Mouse (Mus musculus) intestine, postnatal 0 days (tissue): ENCODE results near the gene Lama5. TPM values are rescaled to one million over a fixed set of nuclear protein-coding genes. Genes with fewer than 3 reads are reported as not detected.

Experiments used
- ATAC-seq: fragments of 200-750 bp; cut with Nextera tagmentation; 2 replicates; pipeline ENCODE4 v1.8.0; 2017; ENCODE audit warnings: mild to moderate bottlenecking, moderate TSS enrichment, moderate library complexity
- H3K27ac ChIP-seq: fragments of 300-500 bp; sonication (generic); 2 replicates; pipeline ENCODE4 v1.5.1; 2014; ENCODE audit warnings: mild to moderate bottlenecking, low read depth, low read length, moderate library complexity
- H3K27me3 ChIP-seq: fragments of 300-500 bp; sonication (generic); replicated peaks from 2 replicates; pipeline ENCODE4 v1.6.1; 2014; ENCODE audit warnings: low read length, mixed read lengths; ENCODE audit not compliant: control insufficient read depth, insufficient read depth
- H3K36me3 ChIP-seq: fragments of 300-500 bp; sonication (generic); 2 replicates; pipeline ENCODE4 v1.6.1; 2014; ENCODE audit warnings: mild to moderate bottlenecking, moderate library complexity; ENCODE audit not compliant: control insufficient read depth, insufficient read depth
- H3K4me1 ChIP-seq: fragments of 300-500 bp; sonication (generic); replicated peaks from 2 replicates; pipeline ENCODE4 v1.6.1; 2014; ENCODE audit warnings: antibody characterized with exemption, low read length, mixed read lengths; ENCODE audit not compliant: control insufficient read depth, insufficient read depth
- H3K4me2 ChIP-seq: fragments of 300-500 bp; sonication (generic); replicated peaks from 2 replicates; pipeline ENCODE4 v1.6.1; 2014; ENCODE audit warnings: low read depth, mild to moderate bottlenecking, moderate library complexity
- H3K4me3 ChIP-seq: fragments of 300-500 bp; sonication (generic); 2 replicates; pipeline ENCODE4 v1.5.1; 2014; ENCODE audit warnings: low read depth, low read length
- H3K9ac ChIP-seq: fragments of 300-500 bp; sonication (generic); 2 replicates; pipeline ENCODE4 v1.6.1; 2014; ENCODE audit warnings: mild to moderate bottlenecking, low read depth, low read length
- H3K9me3 ChIP-seq: fragments of 300-500 bp; sonication (generic); 2 replicates; pipeline ENCODE4 v1.6.1; 2016; ENCODE audit warnings: mixed run types; ENCODE audit not compliant: control insufficient read depth
- CTCF ChIP-seq: sonication (generic); IDR thresholded peaks from 2 replicates; pipeline ENCODE4 v1.5.1; 2016; ENCODE audit warnings: low read depth, mild to moderate bottlenecking, control low read depth, antibody characterized with exemption, moderate library complexity
- WGBS: fragments of 180-500 bp; shearing (Covaris S2); extraction: QIAGEN DNeasy Blood & Tissue Kit; methylation state at CpG from one replicate; pipeline ENCODE4 v1.1.7; 2014; 5-methylcytosine and 5-hydroxymethylcytosine counted together
- polyA plus RNA-seq: library from polyadenylated mRNA; unstranded; fragments of >200 nt; fragmentation: Nextera tagmentation; extraction: Ambion mirVana; gene quantifications from 2 replicates; pipeline ENCODE4 v1.2.1, GENCODE M21; 2015

Lama5 gene
- polyA plus RNA-seq, 1 experiment from 2014 or later: 19.8 TPM

GRCm38 (mm10) chr2:180165855-180166254 lies 59.8 kb downstream of the Lama5 start:
- Histone ChIP-seq H3K4me2 (no peak overlapping the region), H3K9me3 (no peaks in the 10 kb centered on the region), H3K4me3 (no peak overlapping the region), H3K9ac (no peak overlapping the region), H3K4me1 (no peaks in the 10 kb centered on the region), H3K27me3 (no peaks in the 10 kb centered on the region), H3K27ac (no peak overlapping the region), H3K36me3 (peaks cover 16% of the 10 kb centered on the region)
- ATAC-seq: no peak
- 89% methylated on average over 2 of the region's 2 CpGs for WGBS
- TF ChIP-seq CTCF: no peak

GRCm38 (mm10) chr2:180158627-180159026 lies 67.0 kb downstream of the Lama5 start:
- ATAC-seq: no peak
- Histone ChIP-seq H3K4me3 (no peak overlapping the region), H3K4me1 (no peaks in the 10 kb centered on the region), H3K4me2 (no peak overlapping the region), H3K9me3 (no peaks in the 10 kb centered on the region), H3K9ac (no peak overlapping the region), H3K36me3 (peaks cover 75% of the 10 kb centered on the region), H3K27ac (no peak overlapping the region), H3K27me3 (no peaks in the 10 kb centered on the region)
- no peak for TF ChIP-seq CTCF
- 97% methylated on average over 3 of the region's 3 CpGs for WGBS

GRCm38 (mm10) chr2:180154796-180155195 lies 70.9 kb downstream of the Lama5 start:
- Histone ChIP-seq H3K27ac (no peak overlapping the region), H3K36me3 (peaks cover 81% of the 10 kb centered on the region), H3K4me1 (no peaks in the 10 kb centered on the region), H3K9ac (no peak overlapping the region), H3K27me3 (no peaks in the 10 kb centered on the region), H3K4me3 (no peak overlapping the region), H3K4me2 (no peak overlapping the region), H3K9me3 (no peaks in the 10 kb centered on the region)
- TF ChIP-seq CTCF: no peak
- 76% methylated on average over 3 of the region's 3 CpGs for WGBS
- ATAC-seq: no peak

- no peak overlapping the region for H3K4me2 ChIP-seq
- H3K27me3 ChIP-seq: no peaks in the 10 kb centered on the region
- TF ChIP-seq CTCF: no peak
- 84% methylated on average over 9 of the region's 9 CpGs for WGBS
- no peak overlapping the region for H3K27ac ChIP-seq
- ATAC-seq: no peak
- H3K4me3 ChIP-seq: no peak overlapping the region
- H3K4me1 ChIP-seq: no peaks in the 10 kb centered on the region
- no peak overlapping the region for H3K9ac ChIP-seq
- H3K9me3 ChIP-seq: no peaks in the 10 kb centered on the region
- H3K36me3 ChIP-seq: peaks cover 87% of the 10 kb centered on the region
Observed at GRCm38 (mm10) chr2:180148551-180148950, 77.1 kb downstream of the Lama5 start.

- Histone ChIP-seq H3K27ac (no peak overlapping the region), H3K4me2 (no peak overlapping the region), H3K4me1 (no peaks in the 10 kb centered on the region), H3K27me3 (no peaks in the 10 kb centered on the region), H3K4me3 (no peak overlapping the region), H3K9me3 (no peaks in the 10 kb centered on the region), H3K9ac (no peak overlapping the region), H3K36me3 (peaks cover 78% of the 10 kb centered on the region)
- no peak for ATAC-seq
- no peak for TF ChIP-seq CTCF
- 91% methylated on average over 6 of the region's 6 CpGs for WGBS
Observed at GRCm38 (mm10) chr2:180147379-180147778, 78.3 kb downstream of the Lama5 start.

GRCm38 (mm10) chr2:180146091-180146490 lies 79.6 kb downstream of the Lama5 start:
- H3K27ac ChIP-seq: no peak overlapping the region
- peaks cover 75% of the 10 kb centered on the region for H3K36me3 ChIP-seq
- 94% methylated on average over 2 of the region's 2 CpGs for WGBS
- no peaks in the 10 kb centered on the region for H3K27me3 ChIP-seq
- no peaks in the 10 kb centered on the region for H3K9me3 ChIP-seq
- ATAC-seq: no peak
- no peak overlapping the region for H3K4me2 ChIP-seq
- H3K9ac ChIP-seq: no peak overlapping the region
- TF ChIP-seq CTCF: no peak
- H3K4me3 ChIP-seq: no peak overlapping the region
- no peaks in the 10 kb centered on the region for H3K4me1 ChIP-seq

- no peak for TF ChIP-seq CTCF
- H3K27me3 ChIP-seq: no peaks in the 10 kb centered on the region
- no peak overlapping the region for H3K27ac ChIP-seq
- ATAC-seq: no peak
- H3K9me3 ChIP-seq: no peaks in the 10 kb centered on the region
- H3K4me1 ChIP-seq: no peaks in the 10 kb centered on the region
- H3K36me3 ChIP-seq: peaks cover 22% of the 10 kb centered on the region
- no peak overlapping the region for H3K4me3 ChIP-seq
- 84% methylated on average over 5 of the region's 5 CpGs for WGBS
- H3K4me2 ChIP-seq: no peak overlapping the region
- H3K9ac ChIP-seq: no peak overlapping the region
Observed at GRCm38 (mm10) chr2:180135414-180135813, 90.2 kb downstream of the Lama5 start.
